Mouse (Mus musculus): Measurements from ENCODE around the gene Arid2. TPM values are rescaled to one million over a fixed set of nuclear protein-coding genes. Genes with fewer than 3 reads are reported as not detected.
"Not testable (repeated sequence)": the region's sequence is repeated elsewhere in the genome, so short reads cannot be mapped to it uniquely, and the experiment has no call there.

The Arid2 gene
- polyA plus RNA-seq (2017; shearing (Covaris generic)) = 10 to 100 TPM; 17.9 to 21.0 TPM

GRCm38 (mm10) chr15:96287369-96287975 lies at the start of gene Arid2:
Arid2 (plus strand) TSS chr15:96287518.
- no peak for ATAC-seq

DNA sequence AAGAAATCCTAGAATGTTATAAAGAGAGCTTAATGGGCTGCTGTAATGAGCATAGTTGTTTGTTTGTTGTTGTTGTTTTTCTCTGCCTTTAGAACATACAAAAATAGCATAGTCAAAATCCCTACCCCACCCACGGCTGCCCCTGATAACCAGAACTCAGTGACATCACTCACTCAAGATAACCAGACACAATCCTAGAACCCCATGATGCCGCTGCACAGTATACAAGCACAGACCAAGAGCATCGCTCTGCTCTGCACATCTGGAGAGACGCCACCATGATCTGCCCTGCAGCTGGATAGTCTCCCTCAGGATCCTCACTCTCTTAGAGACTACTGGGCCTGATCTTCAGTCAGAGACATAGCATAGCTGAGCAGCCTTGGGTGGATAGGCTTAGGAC lies 49.2 kb upstream of the Arid2 start:
- ATAC-seq = no peak

DNA sequence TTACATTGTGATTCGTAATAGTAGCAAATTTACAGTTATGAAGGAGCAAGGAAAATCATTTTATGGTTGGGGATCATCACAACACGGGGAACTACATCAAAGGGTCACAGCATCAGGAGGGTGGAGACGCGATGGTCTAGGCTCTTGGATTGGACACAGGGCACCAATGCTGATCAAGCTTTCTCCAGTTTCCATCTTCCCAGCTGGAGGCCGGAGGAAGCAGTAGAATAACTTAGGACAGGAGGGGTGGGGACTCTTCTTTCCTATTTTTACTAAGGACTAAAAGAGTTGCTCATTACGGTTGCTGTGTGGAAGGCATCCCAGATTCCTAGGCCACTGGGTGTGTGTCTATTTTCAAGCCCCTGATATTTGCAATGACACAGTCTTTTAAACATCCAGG lies 43.1 kb upstream of the Arid2 start:
- no peak for ATAC-seq

- ATAC-seq = not testable (repeated sequence)
Measured at GRCm38 (mm10) chr15:96244715-96245114, 42.6 kb upstream of the Arid2 start.

- no peak for ATAC-seq
Measured at GRCm38 (mm10) chr15:96253827-96254226, 33.5 kb upstream of the Arid2 start.

DNA sequence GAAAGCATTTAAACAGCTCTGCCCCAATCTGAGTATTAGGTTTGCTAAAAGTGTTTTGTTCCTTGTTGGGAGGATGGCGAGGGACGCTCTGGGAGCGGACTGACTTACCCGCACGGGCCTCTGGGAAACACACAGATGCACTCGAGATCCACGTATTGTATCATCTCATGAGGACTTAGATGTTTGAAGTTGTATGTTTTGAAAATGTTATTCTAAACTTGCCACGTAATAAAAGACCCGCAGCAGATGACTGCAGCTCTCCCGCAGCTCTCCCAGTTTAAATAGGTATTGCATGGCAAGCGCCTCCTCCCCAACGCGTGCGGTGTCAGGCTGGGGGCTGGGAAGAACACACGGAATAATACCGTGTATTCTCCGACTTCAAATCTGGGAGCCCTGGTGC lies 33.0 kb upstream of the Arid2 start:
- no peak for ATAC-seq

GRCm38 (mm10) chr15:96257781-96258180 lies 29.5 kb upstream of the Arid2 start:
- ATAC-seq = peak; percentile 23

DNA sequence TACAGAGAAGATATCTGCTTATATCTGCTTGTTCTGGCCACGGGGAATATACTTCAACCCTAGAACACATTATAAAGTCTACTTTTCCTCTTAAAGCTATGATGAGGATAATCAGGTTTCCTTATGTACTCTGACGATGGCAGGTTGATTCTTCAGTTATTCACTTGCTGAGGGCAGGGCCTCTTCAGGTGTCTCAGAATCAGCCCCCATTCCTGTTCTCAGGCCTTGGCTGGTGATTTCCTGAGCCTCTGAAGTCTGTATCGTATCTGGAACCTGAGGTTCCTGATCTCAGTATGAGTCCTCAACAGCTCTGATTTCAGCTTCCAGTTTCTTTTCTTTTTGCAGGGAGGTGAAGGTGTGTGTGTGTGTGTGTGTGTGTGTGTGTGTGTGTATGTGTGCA lies 22.7 kb upstream of the Arid2 start:
- ATAC-seq = no peak

GRCm38 (mm10) chr15:96267933-96268332 lies 19.4 kb upstream of the Arid2 start:
- ATAC-seq = no peak

DNA sequence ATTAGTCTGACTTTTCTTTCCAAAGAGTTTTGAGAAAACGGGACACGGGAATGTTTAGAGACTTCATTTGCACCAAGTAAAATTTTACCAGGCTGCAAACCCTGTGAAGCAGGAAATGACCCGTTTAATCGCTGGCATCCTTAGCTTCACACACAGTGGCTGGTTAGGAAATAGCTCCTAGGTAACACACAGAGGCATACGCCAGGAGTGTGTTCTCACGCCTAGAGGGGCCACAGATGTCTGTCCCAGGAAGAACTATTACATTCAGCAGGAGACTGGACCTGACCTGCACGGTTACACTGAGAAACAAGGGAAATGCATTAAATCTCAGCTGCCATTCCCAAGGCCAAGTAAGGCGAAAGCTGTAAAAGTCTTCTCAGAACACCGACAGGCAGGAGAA lies 18.7 kb upstream of the Arid2 start:
- no peak for ATAC-seq

DNA sequence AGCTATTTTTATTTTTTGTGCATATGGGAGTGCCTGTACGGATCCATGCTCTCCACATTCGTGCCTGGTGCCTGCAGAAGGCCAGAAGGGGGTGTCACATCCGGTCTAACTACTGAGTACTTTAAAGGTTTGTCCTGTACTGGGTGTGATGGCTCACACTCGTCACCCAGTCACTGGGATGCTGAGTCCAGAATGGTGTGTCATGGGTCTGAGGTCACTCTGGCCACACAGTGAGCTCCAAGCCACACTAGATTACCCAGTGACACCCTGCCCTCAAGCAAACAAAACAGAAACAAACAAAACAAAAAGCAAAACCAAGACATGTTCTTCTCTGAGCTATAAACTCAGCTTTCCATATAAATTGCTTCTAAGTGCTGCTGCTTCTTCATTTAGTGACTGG lies 17.9 kb upstream of the Arid2 start:
- no peak for ATAC-seq

DNA sequence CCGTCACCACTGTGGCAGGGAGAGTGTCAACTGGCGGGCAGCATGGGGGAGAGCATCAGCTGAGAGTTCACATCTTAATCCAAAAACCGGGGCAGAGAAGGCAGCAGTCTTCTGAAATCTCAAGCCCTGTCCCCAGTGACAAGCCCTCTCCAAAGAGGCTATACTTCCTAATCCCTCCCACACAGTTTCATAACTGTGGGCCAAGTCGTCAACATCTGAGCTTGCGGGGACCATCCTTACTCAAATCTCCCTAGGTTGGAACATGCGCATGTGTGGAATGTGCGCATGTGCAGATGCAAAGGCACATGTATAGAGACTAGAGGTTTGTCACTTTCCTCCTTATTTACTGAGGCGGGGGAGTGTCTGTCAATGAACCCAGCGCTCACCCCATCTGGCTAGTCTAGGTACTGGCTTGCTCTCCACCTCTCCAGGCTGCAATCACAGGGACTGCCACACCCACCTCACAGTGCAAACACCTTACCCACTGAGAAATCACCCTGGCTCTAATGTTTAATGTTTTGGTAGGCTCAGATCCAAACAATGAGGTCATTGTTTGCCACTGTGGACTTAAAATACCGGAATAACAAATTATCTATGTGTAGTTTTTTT lies 16.9 kb upstream of the Arid2 start:
- ATAC-seq = no peak

DNA sequence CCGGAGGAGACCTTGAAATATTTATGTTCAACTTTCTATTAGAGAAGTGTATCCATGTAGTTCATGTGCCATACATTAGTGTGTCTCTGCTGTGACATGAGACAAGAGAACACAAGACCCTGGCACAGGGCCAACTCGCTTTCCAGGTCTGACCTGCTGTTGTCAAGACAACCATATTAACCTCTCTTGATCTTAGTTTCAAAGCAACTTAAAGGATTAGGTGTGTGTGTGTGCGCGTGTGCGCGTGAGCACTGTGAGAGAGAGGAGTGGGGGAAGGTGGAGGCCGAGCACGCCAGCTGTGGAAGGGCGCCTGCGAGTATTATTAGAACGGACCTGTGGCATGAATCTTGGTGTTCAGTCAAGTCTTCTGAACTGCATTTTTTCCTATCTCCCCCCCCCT lies 15.0 kb upstream of the Arid2 start:
- no peak for ATAC-seq

GRCm38 (mm10) chr15:96274341-96274740 lies 13.0 kb upstream of the Arid2 start:
- ATAC-seq = no peak

- no peak for ATAC-seq
Measured at GRCm38 (mm10) chr15:96275198-96275597, 12.1 kb upstream of the Arid2 start.

GRCm38 (mm10) chr15:96275810-96276493 lies 11.4 kb upstream of the Arid2 start:
- no peak for ATAC-seq

GRCm38 (mm10) chr15:96277061-96277460 lies 10.3 kb upstream of the Arid2 start:
- ATAC-seq = peak; percentile 81

DNA sequence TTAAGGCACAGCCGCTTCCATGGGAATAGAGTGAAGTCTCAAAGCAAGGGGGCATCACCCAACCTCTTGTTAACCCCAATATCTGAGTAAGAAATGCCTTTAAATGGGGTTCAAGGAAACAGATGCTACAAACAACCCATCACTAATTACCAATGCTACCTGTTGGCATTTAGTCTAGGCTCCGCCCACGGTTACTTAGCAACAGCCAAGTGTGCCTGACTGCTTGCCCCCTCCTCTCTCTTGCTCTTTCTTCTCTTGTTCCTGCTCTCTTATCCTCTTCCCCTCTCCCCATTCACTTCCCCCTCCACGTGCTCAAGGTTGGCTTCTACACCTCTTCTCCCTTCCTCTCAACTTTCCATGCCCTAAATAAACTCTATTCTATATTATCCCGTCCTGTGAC lies 6.1 kb upstream of the Arid2 start:
- no peak for ATAC-seq

GRCm38 (mm10) chr15:96283141-96283540 lies 4.2 kb upstream of the Arid2 start:
- ATAC-seq = no peak

DNA sequence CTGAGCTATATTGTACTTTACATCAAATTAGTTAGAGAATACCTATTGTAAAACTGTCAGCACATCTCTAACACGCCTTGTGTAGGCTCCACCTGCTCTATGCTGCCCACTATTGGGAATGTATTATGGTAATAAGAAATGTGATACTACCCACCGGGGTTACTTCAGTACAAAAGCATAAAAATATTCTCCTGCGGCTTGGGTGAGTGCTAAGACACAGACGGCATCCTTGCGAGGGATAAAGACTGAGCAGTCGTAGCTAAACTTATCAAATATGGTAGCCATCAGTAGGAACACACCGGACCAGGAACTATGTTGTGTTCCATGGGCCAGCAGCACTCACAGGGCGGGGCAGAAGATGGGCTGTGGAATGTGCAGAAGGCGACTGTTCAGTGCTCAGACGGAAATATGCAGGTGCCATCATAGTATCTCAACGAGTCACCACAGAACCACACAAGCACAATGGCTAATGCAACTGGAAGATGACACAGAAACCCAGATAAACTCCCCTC lies 3.3 kb upstream of the Arid2 start:
- peak; percentile 18 for ATAC-seq

DNA sequence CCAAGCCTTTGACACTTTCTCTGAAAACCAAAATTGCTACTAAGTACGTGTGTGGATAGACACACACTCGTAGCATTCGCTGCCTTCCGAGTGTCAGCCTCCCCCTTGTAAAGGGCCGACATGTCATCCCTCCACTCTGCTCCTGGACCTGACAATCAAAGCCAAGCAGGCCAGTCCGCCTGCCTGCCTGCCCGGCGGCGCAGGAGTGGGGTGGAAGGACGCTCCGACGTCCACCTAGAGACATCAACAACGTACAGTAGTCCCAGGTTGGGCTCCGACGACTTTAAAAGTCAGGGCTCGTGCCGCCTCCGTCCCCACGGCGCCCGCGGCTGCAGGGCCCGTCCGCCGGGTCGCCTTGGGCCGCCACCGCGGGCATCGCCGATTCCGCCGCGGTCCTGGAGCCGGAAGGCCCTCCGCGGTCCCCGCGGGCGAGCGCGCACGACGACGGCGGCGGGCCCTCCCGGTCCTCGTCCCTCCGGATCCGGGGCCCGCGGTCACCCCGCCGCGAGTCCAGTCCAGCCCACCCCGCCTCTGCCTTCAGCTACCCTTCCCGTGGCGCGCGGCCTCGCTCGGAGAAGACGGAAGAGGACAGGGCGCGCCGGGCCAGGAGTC lies 2.5 kb upstream of the Arid2 start:
- ATAC-seq = peak; percentile 1

DNA sequence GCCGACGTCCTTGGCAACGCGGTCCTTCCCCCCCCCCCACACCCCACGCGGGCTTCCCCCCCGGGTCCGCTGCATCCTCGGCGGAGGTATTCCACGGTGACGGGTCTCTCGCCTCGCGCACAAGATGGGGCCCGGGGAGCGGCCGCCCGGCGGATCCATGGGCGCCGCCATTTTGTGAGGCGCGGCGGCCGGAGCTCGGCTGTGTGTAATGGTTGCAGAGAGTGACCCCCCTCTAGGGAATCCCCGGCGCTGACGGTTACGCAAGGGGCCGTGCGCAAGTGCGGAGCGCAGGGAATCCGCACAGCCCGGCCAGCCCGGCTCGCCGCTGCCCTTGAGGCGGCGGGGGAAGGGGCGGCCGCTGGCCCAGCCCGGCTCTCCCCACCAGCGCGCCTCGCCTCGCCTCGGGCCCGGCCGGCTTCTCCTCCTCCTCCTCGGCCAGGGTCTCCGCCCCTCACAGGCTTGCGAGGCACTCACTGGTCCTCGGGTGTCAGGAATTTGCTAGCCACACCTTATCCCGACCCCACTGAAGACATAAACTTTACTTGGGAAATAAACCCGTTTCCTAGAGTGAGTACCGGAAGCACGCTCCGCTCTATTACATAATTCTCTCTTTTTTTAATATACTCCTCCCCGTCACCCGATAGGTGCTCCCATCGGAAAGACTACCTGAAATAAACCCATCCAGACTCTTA lies 1.8 kb upstream of the Arid2 start:
- peak; percentile 34 for ATAC-seq
